8 mouse cellular contexts compared by ENCODE assay signal in the genomic region with DNA sequence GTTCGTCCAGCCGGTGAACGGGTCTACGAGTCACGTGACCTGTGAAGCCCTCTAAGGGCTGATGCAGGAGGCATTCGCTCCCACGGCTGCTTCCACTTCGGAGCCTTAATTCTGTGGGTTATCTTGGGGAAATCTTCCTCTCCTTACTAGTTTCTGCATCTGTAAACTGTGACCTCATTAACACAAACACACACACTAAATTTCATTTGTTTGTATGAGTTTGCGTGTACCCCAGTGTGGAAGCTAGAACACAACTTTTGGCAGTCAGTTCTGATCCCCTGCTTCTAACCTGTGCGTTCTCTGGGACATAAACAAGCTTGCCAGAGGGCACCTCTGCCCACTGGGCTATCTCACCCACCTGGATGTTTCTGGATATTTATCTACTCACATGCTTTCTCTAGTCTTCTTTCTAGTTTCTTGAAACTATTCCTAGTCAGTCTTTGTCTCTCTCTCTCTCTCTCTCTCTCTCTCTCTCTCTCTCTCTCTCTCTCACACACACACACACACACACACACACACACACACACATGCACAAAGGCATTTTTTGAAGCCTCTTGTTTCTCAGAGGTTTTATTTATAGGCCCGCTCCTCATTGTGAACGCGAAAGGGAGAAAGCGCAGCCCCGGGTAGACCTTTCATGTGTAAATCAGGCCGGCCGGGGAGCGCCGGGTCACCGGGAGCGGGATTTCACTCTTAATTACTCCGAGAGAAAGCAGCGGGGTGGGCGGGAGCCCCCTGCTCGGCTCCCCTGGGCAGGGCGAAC. TPM values are rescaled to one million over a fixed set of nuclear protein-coding genes. Genes with fewer than 3 reads are reported as not detected.
DNase-seq lines count a peak whose midpoint lies in the region; ATAC-seq and TF ChIP-seq lines count a peak whose summit lies in the region.
"Had no signal": no experiment of that assay in that cellular context is flagged by ENCODE, and none has a peak within 500 bp of the region (broad histone marks: within the 10 kb centered on the region; RNA-seq: fewer than 3 reads in every experiment).

No protein-coding gene starts in this region.

- peak; percentile 34 for DNase-seq in lung, embryonic 14.5 days
- DNase-seq in lung, postnatal 4 days: no peak
- no peak for DNase-seq in liver, embryonic 13.5 days
- DNase-seq in adrenal gland, adult 8-10 months: no peak
- DNase-seq in ovary, postnatal 14 days (ENCODE audit: low spot score): no peak

- peak overlapping the region; percentile 18; the same call in 1 of the 2 replicates for H3K4me3 ChIP-seq in lung, embryonic 14.5 days (ENCODE audit: low read depth, low read length)
- H3K4me3 ChIP-seq in forebrain, embryonic 13.5 days: peak overlapping the region; percentile 28
- H3K4me3 ChIP-seq in liver, embryonic 13.5 days (replicated peaks): no peak overlapping the region
- H3K4me3 ChIP-seq in stomach, embryonic 16.5 days (replicated peaks; ENCODE audit: low read length): peak overlapping the region; percentile 16; the same call in 1 of the 2 replicates

- no peak for ATAC-seq in lung, embryonic 14.5 days (ENCODE audit: insufficient read depth)
- ATAC-seq in forebrain, embryonic 13.5 days: peak; percentile 90
- ATAC-seq in liver, embryonic 13.5 days (ENCODE audit: low read depth): no peak
- no peak for ATAC-seq in stomach, embryonic 16.5 days (ENCODE audit: insufficient read depth, low FRiP score)

- H3K4me1 ChIP-seq in lung, embryonic 14.5 days (ENCODE audit: insufficient read depth): no peaks in the 10 kb centered on the region
- peaks cover 19% of the 10 kb centered on the region for H3K4me1 ChIP-seq in forebrain, embryonic 13.5 days
- H3K4me1 ChIP-seq in liver, embryonic 13.5 days (replicated peaks): no peaks in the 10 kb centered on the region
- no peaks in the 10 kb centered on the region for H3K4me1 ChIP-seq in stomach, embryonic 16.5 days (ENCODE audit: control insufficient read depth, insufficient read depth, low read length)

- WGBS in lung, embryonic 14.5 days: 24% methylated on average over 26 of the region's 26 CpGs
- 3% methylated on average over 26 of the region's 26 CpGs for WGBS in forebrain, embryonic 13.5 days
- 19% methylated on average over 26 of the region's 26 CpGs for WGBS in liver, embryonic 13.5 days (ENCODE audit: insufficient replicate concordance)
- WGBS in stomach, embryonic 16.5 days: 27% methylated on average over 26 of the region's 26 CpGs

- no peak overlapping the region for H3K27ac ChIP-seq in lung, embryonic 14.5 days (ENCODE audit: low read depth)
- H3K27ac ChIP-seq in forebrain, embryonic 13.5 days: peak overlapping the region; percentile 85
- no peak overlapping the region for H3K27ac ChIP-seq in liver, embryonic 13.5 days
- no peak overlapping the region for H3K27ac ChIP-seq in stomach, embryonic 16.5 days (ENCODE audit: low read length)

- peak overlapping the region; percentile 56 for H3K4me2 ChIP-seq in lung, embryonic 14.5 days
- H3K4me2 ChIP-seq in forebrain, embryonic 13.5 days: peak overlapping the region; percentile 57
- H3K4me2 ChIP-seq in liver, embryonic 13.5 days: 0 out of 2 replicates have a peak overlapping the region, but pooled peaks have one; percentile 34
- H3K4me2 ChIP-seq in stomach, embryonic 16.5 days (ENCODE audit: low read depth, low read length): peak overlapping the region; percentile 40

- H3K36me3 ChIP-seq in lung, embryonic 14.5 days (ENCODE audit: insufficient read depth): no peaks in the 10 kb centered on the region
- no peaks in the 10 kb centered on the region for H3K36me3 ChIP-seq in forebrain, embryonic 13.5 days (ENCODE audit: poor library complexity, severe bottlenecking)
- H3K36me3 ChIP-seq in liver, embryonic 13.5 days: no peaks in the 10 kb centered on the region
- H3K36me3 ChIP-seq in stomach, embryonic 16.5 days (ENCODE audit: control insufficient read depth, insufficient read depth, low read length): no peaks in the 10 kb centered on the region

- peak overlapping the region; percentile 45; the same call in 1 of the 2 replicates for H3K9ac ChIP-seq in lung, embryonic 14.5 days
- H3K9ac ChIP-seq in forebrain, embryonic 13.5 days: peak overlapping the region; percentile 48
- H3K9ac ChIP-seq in liver, embryonic 13.5 days: no peak overlapping the region
- peak overlapping the region; percentile 46; the same call in 1 of the 2 replicates for H3K9ac ChIP-seq in stomach, embryonic 16.5 days (ENCODE audit: low read length)

- 0 out of 2 replicates have a peak, but pooled peaks cover 4% of the 10 kb centered on the region for H3K27me3 ChIP-seq in lung, embryonic 14.5 days (ENCODE audit: insufficient read depth, low read length)
- no peaks in the 10 kb centered on the region for H3K27me3 ChIP-seq in forebrain, embryonic 13.5 days
- peaks cover 46% of the 10 kb centered on the region for H3K27me3 ChIP-seq in liver, embryonic 13.5 days
- H3K27me3 ChIP-seq in stomach, embryonic 16.5 days (ENCODE audit: control insufficient read depth, insufficient read depth, low read length): no peaks in the 10 kb centered on the region

- no peaks in the 10 kb centered on the region for H3K9me3 ChIP-seq in lung, embryonic 14.5 days (ENCODE audit: low read depth, low read length)
- H3K9me3 ChIP-seq in forebrain, embryonic 13.5 days (replicated peaks): no peaks in the 10 kb centered on the region
- H3K9me3 ChIP-seq in liver, embryonic 13.5 days (replicated peaks): no peaks in the 10 kb centered on the region
- H3K9me3 ChIP-seq in stomach, embryonic 16.5 days (replicated peaks; ENCODE audit: control insufficient read depth, low read length): no peaks in the 10 kb centered on the region

- TF ChIP-seq CTCF in lung, embryonic 14.5 days (IDR thresholded peaks at IDR 0.05; ENCODE audit: low read depth): no peak

RNA-seq across cellular contexts. Expression of gene Cox6a1, which starts 24.8 kb away (rescaled TPM):
- polyA plus RNA-seq in lung, embryonic 14.5 days (2014; fragmentation: Nextera tagmentation; extraction: Ambion mirVana): 842 and 846 TPM in 2 replicates
- 965 and 999 TPM in 2 replicates for polyA plus RNA-seq in forebrain, embryonic 13.5 days (2015; fragmentation: Nextera tagmentation; extraction: Ambion mirVana)
- polyA plus RNA-seq in liver, embryonic 13.5 days (2015; fragmentation: Nextera tagmentation; extraction: Ambion mirVana): 735 and 795 TPM in 2 replicates
- polyA plus RNA-seq in stomach, embryonic 16.5 days (2015; fragmentation: Nextera tagmentation; extraction: Ambion mirVana): 927 and 1,043 TPM in 2 replicates
- 1,000 to 10,000 TPM in 2 of 4 experiments, 100 to 1,000 TPM in 2; 703 to 1,239 (median 893) TPM for total RNA-seq in adrenal gland, adult 8-10 months (2022)

RNA-seq across cellular contexts. Expression of gene Triap1, which starts 32.6 kb away (rescaled TPM):
- 61.9 and 62.6 TPM in 2 replicates for polyA plus RNA-seq in lung, embryonic 14.5 days (2014; fragmentation: Nextera tagmentation; extraction: Ambion mirVana)
- 58.6 and 64.3 TPM in 2 replicates for polyA plus RNA-seq in forebrain, embryonic 13.5 days (2015; fragmentation: Nextera tagmentation; extraction: Ambion mirVana)
- 40.4 and 41.5 TPM in 2 replicates for polyA plus RNA-seq in liver, embryonic 13.5 days (2015; fragmentation: Nextera tagmentation; extraction: Ambion mirVana)
- polyA plus RNA-seq in stomach, embryonic 16.5 days (2015; fragmentation: Nextera tagmentation; extraction: Ambion mirVana): 49.4 and 60.9 TPM in 2 replicates
- total RNA-seq in adrenal gland, adult 8-10 months (2022): 10 to 100 TPM; 37.4 to 58.7 (median 46.8) TPM

RNA-seq across cellular contexts. Expression of gene Gatc, which starts 32.6 kb away (rescaled TPM):
- 35.0 and 37.5 TPM in 2 replicates for polyA plus RNA-seq in lung, embryonic 14.5 days (2014; fragmentation: Nextera tagmentation; extraction: Ambion mirVana)
- 31.8 and 34.1 TPM in 2 replicates for polyA plus RNA-seq in forebrain, embryonic 13.5 days (2015; fragmentation: Nextera tagmentation; extraction: Ambion mirVana)
- polyA plus RNA-seq in liver, embryonic 13.5 days (2015; fragmentation: Nextera tagmentation; extraction: Ambion mirVana): 13.0 and 19.0 TPM in 2 replicates
- polyA plus RNA-seq in stomach, embryonic 16.5 days (2015; fragmentation: Nextera tagmentation; extraction: Ambion mirVana): 21.3 and 24.5 TPM in 2 replicates
- 10 to 100 TPM; 21.5 to 24.6 (median 23.1) TPM for total RNA-seq in adrenal gland, adult 8-10 months (2022)

RNA-seq across cellular contexts. Expression of gene Srsf9, which starts 46.6 kb away (rescaled TPM):
- 286 and 291 TPM in 2 replicates for polyA plus RNA-seq in lung, embryonic 14.5 days (2014; fragmentation: Nextera tagmentation; extraction: Ambion mirVana)
- polyA plus RNA-seq in forebrain, embryonic 13.5 days (2015; fragmentation: Nextera tagmentation; extraction: Ambion mirVana): 255 and 263 TPM in 2 replicates
- polyA plus RNA-seq in liver, embryonic 13.5 days (2015; fragmentation: Nextera tagmentation; extraction: Ambion mirVana): 130 and 143 TPM in 2 replicates
- polyA plus RNA-seq in stomach, embryonic 16.5 days (2015; fragmentation: Nextera tagmentation; extraction: Ambion mirVana): 111 and 127 TPM in 2 replicates
- total RNA-seq in adrenal gland, adult 8-10 months (2022): 10 to 100 TPM; 68.1 to 89.3 (median 75.9) TPM

RNA-seq across cellular contexts. Expression of gene Msi1, which starts 55.8 kb away (rescaled TPM):
- 17.1 and 21.2 TPM in 2 replicates for polyA plus RNA-seq in lung, embryonic 14.5 days (2014; fragmentation: Nextera tagmentation; extraction: Ambion mirVana)
- 99.0 and 107 TPM in 2 replicates for polyA plus RNA-seq in forebrain, embryonic 13.5 days (2015; fragmentation: Nextera tagmentation; extraction: Ambion mirVana)
- 0.83 and 1.4 TPM in 2 replicates for polyA plus RNA-seq in liver, embryonic 13.5 days (2015; fragmentation: Nextera tagmentation; extraction: Ambion mirVana)
- polyA plus RNA-seq in stomach, embryonic 16.5 days (2015; fragmentation: Nextera tagmentation; extraction: Ambion mirVana): 3.5 and 4.9 TPM in 2 replicates
- 10 to 100 TPM; 17.5 to 27.3 (median 21.7) TPM for total RNA-seq in adrenal gland, adult 8-10 months (2022)
- total RNA-seq: liver, adult 2 months had no signal
